Mouse (Mus musculus): ENCODE results near the gene Phf19.
A peak's percentile ranks its signal among the peaks of the same experiment; 100 is the strongest.

Phf19 gene

GRCm38 (mm10) chr2:34938269-34939208 lies 24.7 kb upstream of the Phf19 start:
- no peak for DNase-seq (ENCODE audit: low spot score in 2 of 2)

GRCm38 (mm10) chr2:34937460-34937859 lies 23.6 kb upstream of the Phf19 start:
- no peak for DNase-seq (ENCODE audit: low spot score in 2 of 2)

GRCm38 (mm10) chr2:34927320-34927719 lies 13.5 kb upstream of the Phf19 start:
- no peak for DNase-seq (ENCODE audit: low spot score in 2 of 2)

GRCm38 (mm10) chr2:34922729-34923128 lies 8.9 kb upstream of the Phf19 start:
- no peak for DNase-seq (ENCODE audit: low spot score in 2 of 2)

- DNase-seq (ENCODE audit: low spot score in 2 of 2) = no peak
Observed at GRCm38 (mm10) chr2:34920144-34920543, 6.3 kb upstream of the Phf19 start.

- no peak for DNase-seq (ENCODE audit: low spot score in 2 of 2)
Observed at GRCm38 (mm10) chr2:34915103-34915502, 1.3 kb upstream of the Phf19 start.

GRCm38 (mm10) chr2:34914823-34915082 lies 927 bp upstream of the Phf19 start:
- DNase-seq (ENCODE audit: low spot score in 2 of 2) = no peak

GRCm38 (mm10) chr2:34914069-34914822 lies 420 bp upstream of the Phf19 start:
- DNase-seq (ENCODE audit: low spot score in 2 of 2) = peak in 1 of 2 experiments; percentile 33

GRCm38 (mm10) chr2:34912613-34913012 lies 1.2 kb downstream of the Phf19 start:
- DNase-seq (ENCODE audit: low spot score in 2 of 2) = no peak

- no peak for DNase-seq (ENCODE audit: low spot score in 2 of 2)
Observed at GRCm38 (mm10) chr2:34911871-34912270, 2.0 kb downstream of the Phf19 start.

GRCm38 (mm10) chr2:34909719-34910118 lies 4.1 kb downstream of the Phf19 start:
- DNase-seq (ENCODE audit: low spot score in 2 of 2) = no peak

- DNase-seq (ENCODE audit: low spot score in 2 of 2) = peak; percentile 54 to 67
Observed at GRCm38 (mm10) chr2:34906861-34907604, 6.8 kb downstream of the Phf19 start.

- no peak for DNase-seq (ENCODE audit: low spot score in 2 of 2)
Observed at GRCm38 (mm10) chr2:34906426-34906825, 7.4 kb downstream of the Phf19 start.

- peak; percentile 94 to 96 for DNase-seq (ENCODE audit: low spot score in 2 of 2)
Observed at GRCm38 (mm10) chr2:34904849-34905542, 8.8 kb downstream of the Phf19 start.

- no peak for DNase-seq (ENCODE audit: low spot score in 2 of 2)
Observed at GRCm38 (mm10) chr2:34903652-34904405, 10.0 kb downstream of the Phf19 start.

GRCm38 (mm10) chr2:34903191-34903590 lies 10.6 kb downstream of the Phf19 start:
- DNase-seq (ENCODE audit: low spot score in 2 of 2) = no peak

GRCm38 (mm10) chr2:34902731-34903130 lies 11.1 kb downstream of the Phf19 start:
- no peak for DNase-seq (ENCODE audit: low spot score in 2 of 2)

- DNase-seq (ENCODE audit: low spot score in 2 of 2) = no peak
Observed at GRCm38 (mm10) chr2:34901726-34902125, 12.1 kb downstream of the Phf19 start.

- no peak for DNase-seq (ENCODE audit: low spot score in 2 of 2)
Observed at GRCm38 (mm10) chr2:34900412-34900811, 13.4 kb downstream of the Phf19 start.

GRCm38 (mm10) chr2:34899682-34900081 lies 14.1 kb downstream of the Phf19 start:
- no peak for DNase-seq (ENCODE audit: low spot score in 2 of 2)

GRCm38 (mm10) chr2:34897820-34898219 lies 16.0 kb downstream of the Phf19 start:
- DNase-seq (ENCODE audit: low spot score in 2 of 2) = peak in 1 of 2 experiments; percentile 35
